Mouse (Mus musculus) intestine, embryonic 16.5 days (tissue): Measurements from ENCODE around the gene Bud23. TPM values are rescaled to one million over a fixed set of nuclear protein-coding genes. Genes with fewer than 3 reads are reported as not detected.

Experiments used
- ATAC-seq: fragments of 200-750 bp; cut with Nextera tagmentation; 2 replicates; pipeline ENCODE4 v1.8.0; 2017; ENCODE audit warnings: moderate TSS enrichment, moderate library complexity
- H3K27ac ChIP-seq: fragments of 300-500 bp; sonication (generic); 2 replicates; pipeline ENCODE4 v1.5.1; 2014; ENCODE audit warnings: mild to moderate bottlenecking, low read length
- H3K27me3 ChIP-seq: fragments of 300-500 bp; sonication (generic); replicated peaks from 2 replicates; pipeline ENCODE4 v1.6.1; 2014; ENCODE audit warnings: low read length, control low read depth, mixed read lengths; ENCODE audit not compliant: control insufficient read depth, insufficient read depth
- H3K36me3 ChIP-seq: fragments of 300-500 bp; sonication (generic); 2 replicates; pipeline ENCODE4 v1.6.1; 2014; ENCODE audit warnings: low read length, control low read depth; ENCODE audit not compliant: control insufficient read depth, insufficient read depth
- H3K4me1 ChIP-seq: fragments of 300-500 bp; sonication (generic); 2 replicates; pipeline ENCODE4 v1.6.1; 2014; ENCODE audit warnings: low read length, control low read depth, mixed read lengths; ENCODE audit not compliant: control insufficient read depth, insufficient read depth
- H3K4me2 ChIP-seq: fragments of 300-500 bp; sonication (generic); 2 replicates; pipeline ENCODE4 v1.6.1; 2014; ENCODE audit warnings: low read depth, low read length, control low read depth
- H3K4me3 ChIP-seq: fragments of 300-500 bp; sonication (generic); 2 replicates; pipeline ENCODE4 v1.5.1; 2014; ENCODE audit warnings: mild to moderate bottlenecking, low read length
- H3K9ac ChIP-seq: fragments of 300-500 bp; sonication (generic); 2 replicates; pipeline ENCODE4 v1.6.1; 2014; ENCODE audit warnings: low read depth, low read length
- H3K9me3 ChIP-seq: fragments of 300-500 bp; sonication (generic); 2 replicates; pipeline ENCODE4 v1.6.1; 2016; ENCODE audit warnings: low read length, control low read depth; ENCODE audit not compliant: control insufficient read depth
- WGBS: fragments of 180-500 bp; shearing (Covaris S2); extraction: QIAGEN DNeasy Blood & Tissue Kit; methylation state at CpG from one replicate; pipeline ENCODE4 v1.1.7; 2014; 5-methylcytosine and 5-hydroxymethylcytosine counted together
- polyA plus RNA-seq: library from polyadenylated mRNA; unstranded; fragments of >200 nt; fragmentation: Nextera tagmentation; extraction: Ambion mirVana; gene quantifications from 2 replicates; pipeline ENCODE4 v1.2.1, GENCODE M21; 2015

Gene Bud23
- polyA plus RNA-seq, 1 experiment from 2014 or later: 109 TPM

- no peak overlapping the region for H3K4me2 ChIP-seq
- no peaks in the 10 kb centered on the region for H3K9me3 ChIP-seq
- H3K27ac ChIP-seq: no peak overlapping the region
- WGBS: 77% methylated on average over 1 of the region's 1 CpGs
- ATAC-seq: no peak
- no peak overlapping the region for H3K9ac ChIP-seq
- no peaks in the 10 kb centered on the region for H3K36me3 ChIP-seq
- 0 out of 2 replicates have a peak, but pooled peaks cover 3% of the 10 kb centered on the region for H3K27me3 ChIP-seq
- no peaks in the 10 kb centered on the region for H3K4me1 ChIP-seq
- no peak overlapping the region for H3K4me3 ChIP-seq
These were observed 36.2 kb upstream of the Bud23 start for GRCm38 (mm10) chr5:135100981-135101380.

- H3K9me3 ChIP-seq: no peaks in the 10 kb centered on the region
- H3K27ac ChIP-seq: no peak within 1 kb of the TSS
- no peaks in the 10 kb centered on the region for H3K36me3 ChIP-seq
- peak within 1 kb of the TSS; percentile 24 for H3K4me3 ChIP-seq
- peak within 1 kb of the TSS; percentile 45 for H3K4me2 ChIP-seq
- ATAC-seq: peak; percentile 94
- under 1% methylated on average over 36 of the region's 39 CpGs for WGBS
- 0 out of 2 replicates have a peak, but pooled peaks cover 4% of the 10 kb centered on the region for H3K4me1 ChIP-seq
- peaks cover 29% of the 10 kb centered on the region for H3K27me3 ChIP-seq
- peak within 1 kb of the TSS; percentile 46; the same call in 1 of the 2 replicates for H3K9ac ChIP-seq
These were observed 24.9 kb upstream of the Bud23 start, which contains the start of gene Mlxipl for GRCm38 (mm10) chr5:135089653-135090052. Gene Mlxipl, plus strand, starts transcription at chr5:135089890.

DNA sequence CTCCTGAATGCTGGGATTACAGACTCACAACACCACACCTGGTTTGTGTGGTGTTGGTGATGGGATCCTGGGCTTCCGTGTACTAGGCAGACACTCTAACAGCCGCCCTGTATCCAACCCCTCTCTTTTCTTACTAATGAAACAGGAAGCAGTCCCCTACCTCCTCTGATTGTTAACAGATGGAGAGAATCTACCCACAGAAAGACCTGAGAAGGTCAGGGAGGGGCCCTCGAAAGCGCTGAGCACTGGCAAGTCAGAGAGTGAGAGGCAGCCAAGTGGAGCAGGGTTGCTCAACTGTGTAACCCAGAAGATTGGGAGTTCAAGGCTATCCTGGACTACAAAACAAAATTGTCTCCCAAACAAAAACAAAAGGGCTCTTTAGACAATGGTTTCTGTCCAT is 22.1 kb upstream of the Bud23 start:
- no peak overlapping the region for H3K4me3 ChIP-seq
- WGBS: 63% methylated on average over 4 of the region's 4 CpGs
- H3K9me3 ChIP-seq: no peaks in the 10 kb centered on the region
- H3K36me3 ChIP-seq: no peaks in the 10 kb centered on the region
- H3K27ac ChIP-seq: no peak overlapping the region
- no peak for ATAC-seq
- H3K4me1 ChIP-seq: 0 out of 2 replicates have a peak, but pooled peaks cover 4% of the 10 kb centered on the region
- H3K27me3 ChIP-seq: peaks cover 25% of the 10 kb centered on the region
- no peak overlapping the region for H3K9ac ChIP-seq
- no peak overlapping the region for H3K4me2 ChIP-seq

DNA sequence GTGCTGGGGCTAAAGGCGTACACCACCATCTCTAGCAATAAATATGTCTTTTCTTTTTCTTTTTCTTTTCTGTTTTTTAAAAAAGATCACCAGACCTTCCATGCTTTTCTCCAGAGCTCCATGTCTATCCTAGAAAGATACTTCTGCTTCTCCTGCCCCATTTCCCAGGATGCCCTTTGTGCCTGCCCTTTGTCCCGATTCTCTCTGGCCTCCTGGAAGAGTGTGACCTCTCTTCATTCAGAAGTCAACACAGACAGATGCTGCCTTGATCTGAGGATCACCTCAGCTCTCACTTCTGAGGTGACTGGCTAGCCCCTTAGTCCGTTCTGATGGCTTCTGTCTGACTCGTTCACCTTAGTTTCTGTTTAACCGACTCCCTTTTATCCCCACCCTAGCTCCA is 15.8 kb upstream of the Bud23 start:
- Histone ChIP-seq H3K4me1 (peaks cover 16% of the 10 kb centered on the region), H3K9me3 (no peaks in the 10 kb centered on the region), H3K27me3 (no peaks in the 10 kb centered on the region), H3K36me3 (no peaks in the 10 kb centered on the region), H3K4me2 (no peak overlapping the region), H3K9ac (no peak overlapping the region), H3K27ac (no peak overlapping the region), H3K4me3 (no peak overlapping the region)
- no peak for ATAC-seq
- 90% methylated on average over 5 of the region's 5 CpGs for WGBS

DNA sequence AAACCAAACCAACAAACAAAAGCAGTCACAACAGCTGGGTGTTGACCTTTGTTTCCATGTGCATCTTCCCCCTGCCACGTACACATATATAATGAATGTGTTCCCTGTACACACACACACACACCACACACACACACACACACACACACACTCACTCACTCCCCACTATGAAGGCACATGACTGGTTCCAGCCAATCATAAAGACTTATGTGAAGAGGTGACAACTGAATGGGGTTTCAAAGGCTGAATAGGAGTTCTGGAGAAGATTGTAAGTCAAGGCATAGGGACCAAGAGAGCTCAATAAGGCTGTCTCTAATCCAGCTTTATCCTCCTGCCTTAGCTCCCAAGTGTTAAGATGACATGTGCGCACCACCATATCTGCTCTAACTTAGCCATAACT is 14.8 kb upstream of the Bud23 start:
- H3K27me3 ChIP-seq: no peaks in the 10 kb centered on the region
- ATAC-seq: no peak
- WGBS: 92% methylated on average over 2 of the region's 2 CpGs

GRCm38 (mm10) chr5:135078482-135078810 is 13.7 kb upstream of the Bud23 start:
- no peaks in the 10 kb centered on the region for H3K27me3 ChIP-seq
- H3K4me2 ChIP-seq: peak overlapping the region; percentile 95
- WGBS: 2% methylated on average over 11 of the region's 11 CpGs
- peak overlapping the region; percentile 83 for H3K4me3 ChIP-seq
- H3K36me3 ChIP-seq: no peaks in the 10 kb centered on the region
- H3K9ac ChIP-seq: peak overlapping the region; percentile 95
- peaks cover 20% of the 10 kb centered on the region for H3K4me1 ChIP-seq
- H3K9me3 ChIP-seq: no peaks in the 10 kb centered on the region
- no peak; the same call in 1 of the 2 replicates for ATAC-seq
- no peak overlapping the region for H3K27ac ChIP-seq

More for the DNA sequence above, 14.8 kb upstream of the Bud23 start:
- no peaks in the 10 kb centered on the region for H3K9me3 ChIP-seq
- no peak overlapping the region for H3K4me3 ChIP-seq
- no peak overlapping the region for H3K27ac ChIP-seq
- no peaks in the 10 kb centered on the region for H3K36me3 ChIP-seq
- no peak overlapping the region for H3K9ac ChIP-seq
- peaks cover 16% of the 10 kb centered on the region for H3K4me1 ChIP-seq
- H3K4me2 ChIP-seq: no peak overlapping the region

- under 1% methylated on average over 59 of the region's 83 CpGs for WGBS
- peak within 1 kb of the TSS; percentile 95 for H3K4me2 ChIP-seq
- H3K9me3 ChIP-seq: no peaks in the 10 kb centered on the region
- H3K9ac ChIP-seq: peak within 1 kb of the TSS; percentile 95
- H3K27me3 ChIP-seq: no peaks in the 10 kb centered on the region
- H3K4me3 ChIP-seq: peak within 1 kb of the TSS; percentile 83
- peaks cover 22% of the 10 kb centered on the region for H3K4me1 ChIP-seq
- H3K36me3 ChIP-seq: no peaks in the 10 kb centered on the region
- ATAC-seq: peak; percentile 88
- H3K27ac ChIP-seq: peak within 1 kb of the TSS; percentile 75
These were observed 13.1 kb upstream of the Bud23 start, which contains the start of gene Vps37d for GRCm38 (mm10) chr5:135077564-135078481. Gene Vps37d, minus strand, starts transcription at chr5:135078266.

DNA sequence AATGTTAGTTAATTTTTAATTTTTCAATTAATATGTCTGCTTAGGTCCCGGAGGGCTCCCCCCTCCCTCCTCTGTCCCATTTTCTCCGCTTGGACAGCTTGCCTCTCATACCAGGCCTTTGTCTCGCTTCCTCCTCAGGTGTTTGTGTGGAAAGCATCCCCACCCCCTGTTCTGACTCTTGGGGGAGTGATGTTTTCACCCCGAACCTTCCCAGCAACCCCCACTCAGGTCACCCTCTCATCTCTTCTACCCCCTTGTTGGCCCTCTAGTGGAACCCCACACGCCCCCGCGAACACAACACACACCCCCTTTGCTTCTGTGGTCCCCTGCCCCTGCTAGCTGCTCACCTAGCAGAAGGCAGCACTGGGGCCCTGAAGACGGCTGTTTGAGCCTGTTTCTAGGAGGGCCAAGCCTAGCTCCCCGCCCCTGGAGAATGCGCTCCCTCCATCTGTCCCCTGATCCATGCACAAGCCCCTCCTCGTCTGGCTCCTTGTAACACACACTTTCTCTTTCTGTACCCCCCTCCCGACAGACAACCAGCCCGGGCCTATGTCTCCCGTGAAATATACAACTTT is 12.3 kb upstream of the Bud23 start:
- peak overlapping the region; percentile 95 for H3K9ac ChIP-seq
- 16% methylated on average over 14 of the region's 14 CpGs for WGBS
- H3K4me2 ChIP-seq: peak overlapping the region; percentile 95
- H3K4me1 ChIP-seq: peaks cover 22% of the 10 kb centered on the region
- H3K27ac ChIP-seq: peak overlapping the region; percentile 23; the same call in 1 of the 2 replicates
- no peaks in the 10 kb centered on the region for H3K9me3 ChIP-seq
- peak; percentile 21; the same call in 1 of the 2 replicates for ATAC-seq
- peak overlapping the region; percentile 83 for H3K4me3 ChIP-seq
- H3K36me3 ChIP-seq: no peaks in the 10 kb centered on the region
- H3K27me3 ChIP-seq: no peaks in the 10 kb centered on the region

DNA sequence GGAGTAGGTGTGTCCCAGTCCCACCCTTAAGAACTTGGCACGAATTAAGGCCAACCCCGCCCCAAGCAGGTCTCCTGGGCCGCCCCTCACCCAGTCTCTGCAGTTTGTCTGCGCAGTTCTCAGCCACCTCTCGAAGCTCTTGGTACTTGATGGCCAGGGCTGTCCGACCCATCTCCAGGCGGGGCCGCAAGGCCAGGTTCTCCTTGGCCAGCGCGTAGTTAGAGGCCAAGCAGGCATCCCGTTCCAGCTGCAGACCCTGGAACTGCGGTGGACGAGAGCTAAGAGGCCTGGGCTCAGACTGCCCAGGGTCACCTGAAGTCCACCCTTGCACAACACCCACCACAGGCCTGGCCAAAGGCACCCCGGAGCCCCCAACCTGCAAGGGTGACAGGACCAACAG is 11.6 kb upstream of the Bud23 start:
- Histone ChIP-seq H3K4me1 (peaks cover 22% of the 10 kb centered on the region), H3K4me2 (no peak overlapping the region), H3K9me3 (no peaks in the 10 kb centered on the region), H3K4me3 (no peak overlapping the region), H3K27ac (no peak overlapping the region), H3K27me3 (no peaks in the 10 kb centered on the region), H3K9ac (0 out of 2 replicates have a peak overlapping the region, but pooled peaks have one; percentile 95), H3K36me3 (no peaks in the 10 kb centered on the region)
- no peak for ATAC-seq
- 81% methylated on average over 14 of the region's 14 CpGs for WGBS
